Mouse (Mus musculus) kidney, adult 11 months (tissue): Measurements from ENCODE around the gene Tomm34.

Source experiments
- DNase-seq: peaks from one replicate; pipeline ENCODE4 v3.0.0; 2022

The Tomm34 gene

DNA sequence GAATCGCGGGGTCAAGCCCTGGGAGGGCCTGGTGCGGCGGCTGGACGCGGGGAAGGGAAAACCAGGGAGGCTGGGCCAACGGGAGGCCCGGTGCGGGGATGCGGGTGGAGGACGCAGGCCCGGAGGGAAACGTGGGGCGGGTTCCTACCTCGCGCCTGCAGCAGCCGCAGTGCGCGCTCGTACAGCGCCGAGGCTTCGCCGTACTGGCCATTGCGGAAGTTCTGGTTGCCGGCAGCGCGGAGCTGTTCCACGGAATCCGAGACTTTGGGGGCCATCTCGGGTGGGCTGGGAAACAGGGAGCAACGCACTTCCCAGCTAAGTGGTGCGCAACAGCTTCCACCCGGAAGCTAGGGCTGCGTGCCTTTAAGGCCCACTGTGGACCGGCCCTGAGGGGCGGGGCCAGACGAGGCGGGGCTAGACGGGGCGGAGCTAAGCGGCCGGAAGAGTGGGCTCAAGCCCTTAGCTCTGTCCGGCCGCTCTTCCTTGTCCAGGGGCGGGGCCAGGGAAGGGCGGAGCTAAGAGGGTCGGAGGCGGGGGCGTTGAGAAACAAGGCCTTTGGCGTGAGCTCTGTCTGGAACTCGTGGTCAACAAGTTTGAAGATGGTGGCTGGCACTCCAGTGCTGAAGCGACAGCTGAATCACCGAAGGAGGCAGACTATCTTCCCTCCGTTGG lies at the start of gene Tomm34:
Gene Tomm34, minus strand, starts transcription at position 405 of the 672 bp plus-strand sequence.
- DNase-seq = peak; percentile 93

DNA sequence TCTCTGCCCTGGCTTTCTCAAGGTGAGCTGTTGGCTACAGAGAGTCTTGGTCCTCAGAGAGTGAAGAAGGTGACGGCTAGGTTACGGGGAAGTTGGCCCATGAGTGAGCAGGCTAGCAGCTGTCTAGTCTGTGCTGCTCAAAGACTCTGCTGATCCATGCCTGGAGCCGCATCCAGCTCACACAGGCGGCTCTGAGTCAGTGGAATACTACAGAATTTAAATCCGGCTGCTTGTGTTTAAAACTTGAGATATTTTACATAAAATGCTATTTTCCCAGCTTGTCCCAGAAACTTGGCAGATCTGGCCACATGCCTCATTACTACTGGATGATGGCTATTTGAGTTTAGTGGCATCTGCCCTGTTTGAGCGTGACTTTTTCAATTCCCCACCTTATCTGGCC lies 48.5 kb upstream of the Tomm34 start:
- no peak for DNase-seq

DNA sequence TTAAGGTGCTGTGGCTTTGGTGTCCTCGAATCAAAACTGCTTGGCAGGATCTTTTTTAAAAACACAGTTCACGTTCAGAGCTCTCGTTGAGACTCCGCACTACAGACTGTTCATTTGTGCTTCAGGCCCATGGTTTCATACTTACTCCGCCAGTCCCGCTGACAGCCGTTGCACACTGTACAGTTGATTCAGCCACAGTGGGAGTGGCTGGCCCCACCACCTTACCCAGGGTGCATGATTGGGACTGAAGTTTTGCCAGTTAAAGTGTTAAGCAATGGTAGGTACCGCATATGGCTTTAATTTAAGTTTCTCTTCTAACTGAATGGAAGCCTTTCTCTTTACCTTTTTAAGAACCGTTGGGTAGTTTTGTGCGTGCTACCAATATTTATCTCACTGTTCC lies 44.6 kb upstream of the Tomm34 start:
- DNase-seq = no peak

DNA sequence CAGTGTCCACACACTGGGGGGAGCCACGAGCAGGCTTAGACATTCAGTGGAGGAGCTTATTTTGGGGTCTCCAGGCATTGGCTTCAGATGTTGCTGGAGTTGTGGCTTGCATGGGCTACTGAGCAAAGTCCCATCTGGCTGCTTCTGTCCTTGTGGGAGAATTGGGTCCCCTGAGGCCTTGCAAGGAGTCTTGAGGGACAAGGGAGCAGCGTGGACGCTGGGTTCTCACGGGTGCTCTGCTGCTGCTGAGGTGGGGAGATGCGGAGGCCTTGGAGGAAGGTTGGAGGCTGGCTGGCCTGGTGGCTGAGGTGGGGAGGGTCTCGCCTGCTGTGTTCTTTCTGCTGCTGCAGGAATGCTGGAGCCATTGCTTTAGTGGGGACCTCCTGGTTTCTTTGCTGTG lies 43.1 kb upstream of the Tomm34 start:
- DNase-seq = no peak

DNA sequence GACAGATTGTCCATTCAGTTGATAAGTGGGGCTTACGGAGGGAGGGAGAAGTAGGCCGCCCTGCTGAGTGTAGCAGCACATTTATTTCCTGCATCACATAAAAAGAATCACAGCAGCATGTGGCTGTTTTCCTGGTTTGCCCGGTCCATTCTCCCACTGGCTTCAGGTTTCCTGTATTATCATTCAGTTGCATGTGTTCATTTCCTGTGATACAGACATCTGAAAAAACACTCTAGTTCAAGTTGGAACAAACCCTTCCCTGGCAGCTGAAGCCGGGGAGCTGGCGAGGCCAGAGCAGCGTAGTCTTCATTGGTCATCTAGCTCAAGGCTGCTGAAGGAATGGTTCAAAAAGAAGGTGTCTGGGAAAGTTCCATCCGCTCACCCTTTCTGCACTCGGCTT lies 40.6 kb upstream of the Tomm34 start:
- DNase-seq = no peak

DNA sequence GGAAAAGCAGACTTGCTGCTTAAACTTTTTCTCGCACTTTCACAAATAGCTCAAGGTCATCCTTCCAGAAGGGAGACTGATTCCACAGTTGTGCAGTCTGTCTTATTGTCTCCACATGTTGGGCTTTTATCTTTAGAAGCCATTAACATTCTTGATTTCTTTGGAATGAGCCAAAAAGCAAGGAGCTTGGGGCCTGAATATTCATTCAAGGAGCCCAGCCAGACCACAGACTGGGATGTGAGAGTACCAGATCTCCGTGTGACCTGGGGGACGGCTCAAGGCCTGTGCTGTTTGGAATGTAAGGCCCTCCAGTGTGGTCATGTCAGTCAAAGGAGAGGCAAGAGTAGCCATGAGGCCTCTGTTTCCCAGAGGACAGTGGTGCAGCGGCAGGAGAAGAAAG lies 37.5 kb upstream of the Tomm34 start:
- no peak for DNase-seq

DNA sequence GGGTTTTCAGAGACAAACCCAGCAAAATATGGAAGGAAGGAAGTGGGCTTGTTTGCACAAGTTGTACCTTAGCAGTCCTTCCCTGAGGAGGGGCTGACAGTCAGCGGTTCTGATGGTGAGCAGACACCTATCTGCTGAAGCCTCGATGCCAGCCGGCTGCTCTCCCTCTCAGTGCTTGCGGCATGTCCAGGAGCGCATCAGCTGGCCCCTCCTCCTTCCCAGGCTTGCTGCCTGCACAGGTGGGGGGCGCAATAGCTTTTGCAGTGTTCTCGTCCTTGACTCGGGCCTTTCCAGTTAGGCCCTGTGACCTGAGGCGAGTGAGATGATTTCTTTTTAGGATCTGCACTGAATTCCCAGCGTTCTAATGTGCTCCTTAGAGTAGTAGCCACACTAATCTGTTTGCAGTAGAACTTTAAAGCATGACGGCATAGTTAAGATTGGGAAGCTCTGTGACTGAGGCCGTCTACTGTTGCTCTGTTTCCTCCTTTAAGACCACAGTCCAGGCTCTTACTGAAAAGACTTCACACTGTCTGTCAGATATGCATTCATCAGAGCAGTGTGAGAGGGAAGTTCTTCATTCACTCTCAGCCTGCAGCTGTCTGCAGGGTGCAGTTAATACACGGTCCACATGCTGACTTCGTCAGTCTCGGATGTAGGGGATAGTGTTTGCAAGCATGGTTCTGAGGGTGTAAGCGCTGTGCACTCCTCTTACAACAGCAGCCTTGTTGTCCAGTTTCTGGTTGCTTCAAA lies 36.3 kb upstream of the Tomm34 start:
- no peak for DNase-seq

DNA sequence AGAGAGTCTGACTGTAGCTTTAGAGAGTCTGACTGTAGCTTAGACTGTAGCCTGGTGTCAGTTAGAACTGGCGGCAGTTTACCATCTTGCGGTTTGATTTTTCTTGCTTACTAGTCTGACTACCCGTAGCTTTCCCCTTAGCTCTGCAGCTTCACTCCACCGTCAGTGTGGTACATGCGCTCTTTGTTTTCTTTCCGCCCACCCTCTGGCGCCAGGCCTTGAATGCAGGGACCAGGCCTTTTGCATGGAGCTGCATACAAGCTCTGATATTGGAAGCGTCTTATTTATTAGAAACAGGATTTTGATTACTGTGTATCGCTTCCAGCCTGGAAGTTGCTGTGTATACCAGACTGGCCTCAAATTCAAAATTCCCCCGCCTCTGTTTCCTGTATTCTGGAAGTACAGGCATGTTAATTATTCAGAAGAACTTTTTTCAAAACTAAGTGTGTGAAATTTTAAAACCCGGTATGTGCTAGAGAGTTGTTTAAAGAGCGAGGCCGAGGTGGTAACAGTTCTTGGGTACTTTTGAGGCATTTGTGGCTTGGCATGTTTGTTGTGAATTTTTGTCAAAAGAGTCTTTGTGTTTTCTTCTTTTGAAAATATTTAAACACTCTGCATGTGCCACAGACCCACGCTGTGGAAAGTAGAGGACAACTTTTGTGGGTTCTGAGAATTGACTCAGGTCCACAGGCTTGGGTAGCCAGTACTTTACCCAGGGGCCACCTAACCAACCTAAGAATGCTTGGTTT lies 35.5 kb upstream of the Tomm34 start:
- DNase-seq = no peak

DNA sequence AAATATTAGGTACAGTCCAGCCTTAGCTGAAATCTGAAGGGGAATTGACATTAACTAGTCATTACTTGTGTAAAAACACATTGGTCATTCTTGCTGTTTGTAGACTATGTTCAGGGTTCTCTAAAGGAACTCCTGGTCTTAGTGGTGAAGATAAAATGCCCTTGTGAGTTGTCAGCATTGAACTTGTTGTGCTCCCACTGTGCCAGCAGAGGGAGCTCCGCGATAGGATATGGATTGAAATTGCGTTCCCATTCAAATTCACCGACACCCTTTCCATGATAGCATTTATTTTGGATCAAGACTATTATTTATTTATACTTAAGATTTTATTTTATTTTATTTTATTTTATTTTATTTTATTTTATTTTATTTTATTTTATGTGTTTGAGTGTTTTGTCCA lies 32.5 kb upstream of the Tomm34 start:
- DNase-seq = peak; percentile 14

DNA sequence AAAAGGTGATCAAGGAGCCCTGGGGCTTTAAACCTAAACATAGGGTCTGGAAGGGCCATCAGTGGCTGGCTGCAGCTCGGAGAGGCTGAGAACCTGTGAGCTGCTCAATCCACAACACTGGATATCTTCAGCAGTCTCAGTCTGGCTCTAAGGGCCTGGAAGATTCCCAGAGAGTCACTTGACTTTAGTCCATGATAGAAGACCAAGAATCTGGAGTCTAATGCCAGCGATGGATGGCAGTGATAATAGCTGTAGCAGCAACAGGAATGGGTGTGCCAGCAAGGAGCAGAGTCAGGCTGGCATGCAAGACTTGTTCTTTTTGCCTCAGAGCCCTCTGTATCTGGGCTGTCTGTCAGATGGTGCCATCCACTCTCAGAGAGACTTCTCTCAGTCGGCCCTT lies 31.4 kb upstream of the Tomm34 start:
- no peak for DNase-seq

DNA sequence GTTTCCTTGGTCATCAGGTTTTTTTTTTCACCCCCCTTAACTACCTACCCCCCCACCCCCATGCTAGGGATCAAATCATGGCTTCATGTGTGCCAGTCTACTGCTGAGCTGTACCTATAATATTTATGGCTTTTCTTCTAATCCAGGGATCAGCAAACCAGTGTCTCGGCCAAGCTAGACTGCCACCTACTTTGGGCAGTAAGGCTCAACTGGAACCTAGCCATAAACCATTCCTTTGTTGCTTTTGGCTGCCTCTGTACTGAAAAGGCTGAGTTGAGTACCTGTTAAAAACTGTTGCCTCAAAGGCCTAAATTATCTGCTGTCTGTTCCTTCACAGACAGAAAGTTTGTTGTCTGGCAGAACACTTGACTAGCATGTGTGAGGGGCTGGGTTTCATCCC lies 31.0 kb upstream of the Tomm34 start:
- no peak for DNase-seq

DNA sequence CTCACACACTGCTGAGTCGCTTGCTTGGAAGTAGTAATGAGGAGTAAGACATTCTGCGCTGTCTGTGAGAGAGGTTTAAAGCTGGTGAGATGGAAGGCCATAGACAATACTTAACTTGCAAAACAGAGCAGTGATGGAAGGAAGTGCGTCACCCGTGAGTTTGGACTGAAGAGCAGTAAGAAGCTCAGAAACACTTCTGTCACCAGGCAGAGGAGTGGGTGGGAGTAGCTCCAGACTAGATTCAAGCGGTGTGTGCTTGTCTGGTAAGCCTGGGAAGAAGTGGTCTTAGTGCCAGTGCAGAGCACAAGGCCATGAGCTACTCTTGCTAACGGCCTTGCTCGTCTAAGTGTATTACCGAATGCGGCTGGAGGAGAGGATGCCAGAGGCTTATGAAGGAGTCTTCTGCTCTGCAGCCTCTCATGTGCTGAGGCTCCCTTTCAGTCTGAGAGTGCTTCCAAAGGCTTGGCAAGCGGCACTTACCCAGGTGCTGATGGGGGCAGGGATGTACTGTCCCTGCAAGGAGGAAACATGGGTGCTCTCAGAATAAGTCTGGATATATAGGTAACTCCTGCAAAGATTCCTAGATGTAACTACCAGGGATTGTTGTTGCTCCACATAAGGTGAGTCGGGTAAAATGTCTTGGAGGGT lies 27.8 kb upstream of the Tomm34 start:
- DNase-seq = no peak

DNA sequence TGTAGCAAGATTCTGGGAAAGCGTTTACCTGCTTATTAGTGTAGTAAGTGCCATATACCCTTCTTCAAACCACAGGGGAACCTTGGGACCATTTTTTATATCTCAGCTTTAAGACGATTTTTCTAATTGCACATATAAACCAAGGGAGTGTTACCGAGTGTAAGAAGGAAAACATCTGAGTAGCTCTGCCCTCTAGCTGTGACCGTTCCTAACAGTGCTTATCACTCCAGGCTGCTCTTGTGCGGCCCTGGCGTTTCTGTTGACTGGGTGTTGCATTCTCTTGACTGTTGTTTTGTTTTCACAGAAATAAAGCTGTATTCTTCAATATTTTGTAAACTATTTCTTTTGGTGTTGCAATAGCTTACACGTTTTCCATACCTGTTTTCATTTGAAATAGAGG lies 23.2 kb upstream of the Tomm34 start:
- no peak for DNase-seq

DNA sequence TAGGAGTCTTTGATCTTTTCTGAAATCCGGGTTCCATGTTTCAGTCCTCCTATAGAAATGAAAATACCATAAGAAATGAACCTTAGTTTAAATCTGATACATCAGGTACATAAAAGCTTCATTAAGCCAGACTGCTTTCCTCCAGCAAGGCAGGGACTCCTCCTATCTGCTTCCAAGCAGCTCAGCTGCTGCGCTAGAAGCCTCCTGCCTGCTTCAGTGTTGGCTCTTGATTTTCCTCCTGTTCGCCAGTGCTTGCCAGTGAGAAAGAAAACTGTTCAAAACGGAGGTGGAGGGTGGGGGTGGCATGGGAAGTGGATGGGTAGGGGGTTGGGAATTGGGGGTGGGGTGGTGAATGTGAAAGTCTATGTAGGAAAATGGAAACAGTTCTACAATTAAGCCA lies 18.5 kb upstream of the Tomm34 start:
- no peak for DNase-seq

DNA sequence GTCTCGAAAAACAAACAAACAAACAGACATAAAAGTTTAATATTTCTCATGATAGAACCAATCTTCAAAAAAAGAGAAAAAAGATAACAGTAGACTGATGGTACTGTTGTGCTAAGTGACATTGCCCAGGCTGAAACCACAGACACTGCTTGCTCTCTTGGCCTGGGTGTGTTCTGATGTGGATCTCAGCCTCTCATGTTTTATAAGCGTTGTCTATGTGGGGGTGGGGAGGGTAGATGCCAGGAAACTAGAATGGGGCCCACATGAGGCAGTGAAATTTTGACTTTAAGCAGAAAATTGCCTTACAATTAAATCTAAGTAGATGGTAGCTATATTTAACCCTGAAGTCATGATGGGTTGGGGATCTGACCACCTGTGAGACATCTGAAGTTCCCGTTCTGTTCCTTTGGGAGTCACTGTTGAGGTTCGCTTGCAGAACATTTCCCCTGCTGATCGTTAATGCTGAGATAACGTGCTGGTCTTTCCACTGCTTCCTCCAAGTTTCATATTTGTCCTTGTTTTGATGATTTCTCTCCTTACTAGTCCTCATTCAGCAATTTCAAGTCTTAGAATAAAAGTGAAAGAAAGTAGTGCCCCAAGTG lies 16.5 kb upstream of the Tomm34 start:
- DNase-seq = no peak

DNA sequence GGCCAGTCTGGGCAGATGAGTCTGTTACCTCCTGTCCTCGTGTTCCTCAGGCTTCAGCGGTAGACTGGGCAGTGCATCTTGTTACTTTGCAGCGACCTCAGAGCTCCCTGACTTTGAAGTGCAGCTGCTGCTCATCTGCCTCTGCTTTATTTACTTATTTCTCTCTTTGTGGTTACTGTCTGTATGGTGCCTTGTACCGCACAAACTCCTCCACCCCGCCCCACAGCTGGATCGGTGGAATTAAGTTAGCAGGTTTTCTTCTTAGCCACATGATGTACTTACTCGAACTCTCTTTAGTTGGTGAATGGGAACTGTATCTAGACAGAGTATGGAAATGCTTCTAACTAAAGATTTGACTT lies 13.4 kb upstream of the Tomm34 start:
- no peak for DNase-seq

DNA sequence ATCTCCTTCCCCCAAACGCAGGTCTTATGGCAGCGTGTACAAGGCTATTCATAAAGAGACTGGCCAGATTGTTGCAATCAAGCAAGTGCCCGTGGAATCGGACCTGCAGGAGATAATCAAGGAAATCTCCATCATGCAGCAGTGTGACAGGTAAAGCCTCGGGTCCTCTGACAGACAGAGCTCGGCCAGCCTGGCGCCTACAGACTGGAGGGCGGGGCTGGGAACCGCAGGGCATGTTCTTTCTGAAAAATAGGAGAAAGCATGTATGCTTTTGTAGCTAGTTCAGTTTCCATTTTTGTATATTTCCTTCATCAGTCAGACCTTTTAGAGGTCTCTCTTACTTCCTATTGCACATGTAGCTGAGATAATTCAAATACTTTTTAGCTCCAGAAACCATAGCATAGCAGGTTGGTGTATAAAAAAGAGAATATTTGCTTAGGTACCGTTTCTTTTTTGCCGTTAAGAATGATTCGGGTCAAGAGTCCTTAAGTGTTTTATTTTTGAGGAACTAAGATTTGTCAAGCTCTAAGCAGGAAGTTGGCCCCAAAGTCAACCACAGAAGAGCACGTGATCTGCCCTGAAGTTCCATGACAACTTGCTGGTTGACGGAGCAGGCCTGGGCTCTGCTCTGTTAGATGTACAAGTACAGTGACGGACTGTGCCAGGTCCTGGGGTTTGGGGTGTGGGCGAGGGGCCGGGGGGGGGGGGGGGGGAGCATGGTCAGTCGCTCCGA lies 12.8 kb upstream of the Tomm34 start:
- no peak for DNase-seq

DNA sequence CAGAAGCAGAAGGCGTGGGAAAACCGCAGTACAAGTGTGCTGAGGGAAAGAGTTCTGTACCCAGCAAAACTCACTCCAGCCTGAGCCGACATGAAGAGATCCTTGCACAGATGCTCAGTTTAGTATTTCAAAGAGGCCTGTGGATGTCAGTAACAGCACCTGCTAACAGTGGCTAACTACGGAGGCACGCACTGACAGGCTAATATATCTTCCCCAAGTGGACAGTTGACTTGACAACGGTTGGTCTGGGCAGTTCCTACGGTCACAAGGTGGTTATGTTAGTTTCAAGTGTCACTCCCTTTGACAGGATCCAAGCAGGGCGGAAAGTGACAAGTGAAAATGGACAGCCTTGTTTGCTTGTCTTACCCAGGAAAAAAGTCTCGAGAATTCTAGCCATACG lies 11.2 kb upstream of the Tomm34 start:
- DNase-seq = no peak

DNA sequence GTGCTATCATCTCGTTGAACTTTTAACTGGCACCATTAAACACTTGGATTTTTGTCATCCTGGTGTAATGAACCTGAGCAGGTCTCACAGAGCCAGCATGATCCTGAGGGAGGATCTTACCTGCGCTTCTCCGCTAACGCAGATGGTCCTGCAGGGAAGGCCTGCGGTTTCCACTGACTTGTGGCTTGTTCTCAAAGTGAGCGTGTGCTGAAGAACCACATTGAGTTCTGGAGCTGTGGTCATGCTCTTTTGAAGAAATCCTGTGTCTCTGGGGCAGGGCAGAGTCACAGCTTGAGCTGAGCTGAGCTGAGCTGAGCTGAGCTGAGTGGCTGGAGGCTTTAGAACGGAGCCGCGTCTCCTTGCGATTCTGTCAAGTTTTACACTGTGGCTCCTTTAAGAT lies 10.6 kb upstream of the Tomm34 start:
- DNase-seq = no peak

DNA sequence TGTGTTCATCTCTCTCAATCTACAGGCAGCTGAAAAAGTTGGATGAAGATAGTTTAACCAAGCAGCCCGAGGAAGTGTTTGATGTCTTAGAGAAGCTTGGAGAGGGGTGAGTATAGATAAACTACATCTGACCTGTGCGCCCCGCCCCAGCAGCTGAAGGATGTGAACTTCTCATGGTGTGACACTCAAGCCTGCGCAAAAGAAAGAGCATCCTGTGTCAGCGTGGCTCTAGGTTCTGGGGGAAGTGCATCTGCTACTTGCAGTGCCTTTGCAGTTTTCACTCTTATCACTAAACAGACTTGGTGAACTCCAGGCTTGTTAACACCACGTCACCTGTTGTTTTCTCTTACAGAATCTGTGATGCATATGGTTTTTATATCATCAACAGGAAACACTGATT lies 8.5 kb upstream of the Tomm34 start:
- no peak for DNase-seq

DNA sequence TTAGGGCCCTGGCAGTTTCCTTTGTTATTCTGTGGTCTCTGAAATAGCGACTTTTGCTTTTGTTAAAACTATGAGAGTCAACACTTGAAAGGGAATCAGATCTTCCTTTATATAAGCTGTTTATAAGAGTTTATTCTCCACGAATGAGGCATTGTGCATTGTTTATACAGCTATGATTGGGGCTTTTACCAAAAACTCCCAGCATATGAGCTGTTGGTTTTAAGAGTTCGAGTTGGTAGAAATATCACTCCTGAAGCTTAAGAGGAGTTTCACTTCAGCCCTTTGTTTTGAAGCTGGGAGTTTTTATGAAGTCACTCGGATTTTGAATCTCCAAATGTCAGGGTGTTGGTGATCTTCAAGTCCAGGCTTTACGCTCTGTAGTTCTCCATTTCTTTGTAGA lies 6.9 kb upstream of the Tomm34 start:
- DNase-seq = no peak

DNA sequence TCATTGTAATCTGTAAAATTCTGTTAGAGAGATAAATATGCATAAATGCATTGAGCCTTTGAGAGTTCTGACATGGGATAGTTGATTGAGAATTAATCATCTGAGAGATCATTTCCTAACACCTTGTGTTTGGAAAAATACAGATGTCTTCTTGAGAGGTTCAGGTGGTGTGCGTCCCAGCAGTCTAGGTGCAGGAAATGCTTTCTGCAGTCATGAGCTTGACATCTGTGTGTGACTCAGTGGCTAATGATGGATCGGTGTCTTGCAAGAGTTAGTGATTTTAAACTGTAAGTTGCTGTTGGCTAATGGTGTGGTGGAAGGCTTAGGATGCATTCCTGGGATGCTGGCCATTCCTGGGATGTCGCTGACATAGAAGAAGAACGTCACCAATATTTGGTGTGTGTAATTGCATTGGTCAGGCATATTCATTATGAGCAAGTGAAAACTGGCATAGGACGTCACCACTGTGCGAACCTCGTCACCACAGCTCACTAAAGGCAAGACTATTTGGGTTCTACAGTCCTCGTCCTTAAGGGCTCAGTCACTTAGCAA lies 6.0 kb upstream of the Tomm34 start:
- no peak for DNase-seq
